ENCODE assay signal across 14 mouse cellular contexts in genomic region chr11:98336245-98337107, GRCm38 (mm10). TPM values are rescaled to one million over a fixed set of nuclear protein-coding genes. Genes with fewer than 3 reads are reported as not detected.
DNase-seq lines count a peak whose midpoint lies in the region; ATAC-seq and TF ChIP-seq lines count a peak whose summit lies in the region.
"Had no signal": no experiment of that assay in that cellular context is flagged by ENCODE, and none has a peak within 500 bp of the region (broad histone marks: within the 10 kb centered on the region; RNA-seq: fewer than 3 reads in every experiment).

No protein-coding gene starts in this region.

- peak; percentile 23 for TF ChIP-seq RAD21 in CH12.LX (IDR thresholded peaks at IDR 0.05; ENCODE audit: low read depth, low read length)

- no peak overlapping the region for H3K27ac ChIP-seq in liver, embryonic 14.5 days
- no peak overlapping the region for H3K27ac ChIP-seq in CH12.LX (ENCODE audit: insufficient read depth, low read depth)
- no peak overlapping the region for H3K27ac ChIP-seq in bone marrow, adult 2 months (ENCODE audit: control insufficient read depth, insufficient read depth, low read depth, low read length, poor library complexity)
- no peak overlapping the region for H3K27ac ChIP-seq in midbrain, embryonic 10.5 days (replicated peaks)
- H3K27ac ChIP-seq: embryonic facial prominence, embryonic 15.5 days; macrophage had no signal

- peak; percentile 67 for TF ChIP-seq CTCF in liver, embryonic 14.5 days (IDR thresholded peaks at IDR 0.05; ENCODE audit: low read depth)
- peak; percentile 60 to 77 for TF ChIP-seq CTCF in CH12.LX (conservative IDR thresholded peaks at IDR 0.05 in 1 of 2, IDR thresholded peaks at IDR 0.05 in 1 of 2; ENCODE audit: low read depth in 2 of 2, low read length in 2 of 2)
- peak; percentile 46 for TF ChIP-seq CTCF in bone marrow, adult 2 months (IDR thresholded peaks at IDR 0.05; ENCODE audit: control insufficient read depth, insufficient read depth, low read length)

- no peak for TF ChIP-seq POLR2A in CH12.LX (IDR thresholded peaks at IDR 0.05; ENCODE audit: low read depth, low read length)
- no peak for TF ChIP-seq POLR2A in bone marrow, adult 2 months (IDR thresholded peaks at IDR 0.05; ENCODE audit: borderline replicate concordance, control insufficient read depth, low read depth, low read length)

- H3K36me3 ChIP-seq in liver, embryonic 14.5 days (replicated peaks; ENCODE audit: control insufficient read depth, insufficient read depth, low read depth) = no peaks in the 10 kb centered on the region
- H3K36me3 ChIP-seq in CH12.LX (replicated peaks in 1 of 2; ENCODE audit: control insufficient read depth in 1 of 2, insufficient read depth in 1 of 2, low read length in 1 of 2) = no peaks in the 10 kb centered on the region
- H3K36me3 ChIP-seq in midbrain, embryonic 10.5 days = no peaks in the 10 kb centered on the region
- H3K36me3 ChIP-seq: embryonic facial prominence, embryonic 15.5 days had no signal

- no peaks in the 10 kb centered on the region for H3K4me1 ChIP-seq in liver, embryonic 14.5 days (replicated peaks; ENCODE audit: control insufficient read depth in 2 of 2, insufficient read depth in 2 of 2, low read length in 1 of 2)
- H3K4me1 ChIP-seq in CH12.LX (ENCODE audit: control insufficient read depth in 1 of 2, insufficient read depth in 2 of 2) = peaks cover 29% of the 10 kb centered on the region in 2 experiments
- no peaks in the 10 kb centered on the region; the same call in 1 of the 2 replicates for H3K4me1 ChIP-seq in bone marrow, adult 2 months (ENCODE audit: control insufficient read depth, insufficient read depth, low read length)
- H3K4me1 ChIP-seq in midbrain, embryonic 10.5 days = peaks cover 32% of the 10 kb centered on the region

- in situ Hi-C loops in CH12.LX (cut with MboI; ENCODE audit: low pct_ligation_motif_present, low pct_unique_long_range_greater_than_20kb, low sequenced_read_pairs) = loop anchor here (25.0 kb wide), 1 partner anchor 301 kb away; the partner anchor contains the start of genes Gm12355, Gsdma2 and Gsdma3

- no peak for TF ChIP-seq EP300 in liver, embryonic 14.5 days (IDR thresholded peaks at IDR 0.05; ENCODE audit: low read depth)
- no peak for TF ChIP-seq EP300 in CH12.LX (IDR thresholded peaks at IDR 0.05; ENCODE audit: low read length)

- dilution Hi-C loops in CH12.LX (cut with MboI; ENCODE audit: extremely low pct_ligation_motif_present, extremely low pct_unique_long_range_greater_than_20kb, low sequenced_read_pairs) = no loop called here

- no peak for ATAC-seq in liver, embryonic 14.5 days (ENCODE audit: insufficient read depth)
- peak; percentile 43 for ATAC-seq in megakaryocyte progenitor cell, adult 5-6 weeks (replicated peaks; ENCODE audit: poor library complexity)
- ATAC-seq in granulocyte monocyte progenitor cell, adult 5-6 weeks (replicated peaks; ENCODE audit: poor library complexity, severe bottlenecking) = no peak

- no peak overlapping the region for H3K4me2 ChIP-seq in liver, embryonic 14.5 days (ENCODE audit: low read depth)
- H3K4me2 ChIP-seq in CH12.LX (ENCODE audit: insufficient read depth, low read depth, poor library complexity, severe bottlenecking) = no peak overlapping the region
- H3K4me2 ChIP-seq: embryonic facial prominence, embryonic 15.5 days had no signal

- no peaks in the 10 kb centered on the region for H3K79me2 ChIP-seq in CH12.LX (replicated peaks; ENCODE audit: control insufficient read depth, extremely low read depth, insufficient read depth, poor library complexity, severe bottlenecking)

- no peaks in the 10 kb centered on the region for H3K9me3 ChIP-seq in liver, embryonic 14.5 days (ENCODE audit: control insufficient read depth, low read length)
- peaks cover 2% of the 10 kb centered on the region for H3K9me3 ChIP-seq in CH12.LX (replicated peaks; ENCODE audit: low read length)
- no peaks in the 10 kb centered on the region for H3K9me3 ChIP-seq in midbrain, embryonic 10.5 days (replicated peaks)
- H3K9me3 ChIP-seq: embryonic facial prominence, embryonic 15.5 days had no signal

- H3K27me3 ChIP-seq in liver, embryonic 14.5 days (ENCODE audit: control insufficient read depth, insufficient read depth, low read length) = peaks cover 90% of the 10 kb centered on the region
- H3K27me3 ChIP-seq in CH12.LX (replicated peaks) = peaks cover 94% of the 10 kb centered on the region
- peaks cover 100% of the 10 kb centered on the region for H3K27me3 ChIP-seq in midbrain, embryonic 10.5 days (ENCODE audit: low read depth, poor library complexity, severe bottlenecking)

- no peak for DNase-seq in liver, embryonic 14.5 days (ENCODE audit: low read depth in 3 of 3, low spot score in 3 of 3)
- no peak for DNase-seq in liver
- DNase-seq in CH12.LX (ENCODE audit: extremely low read depth) = peak; percentile 61
- DNase-seq in midbrain, embryonic 10.5 days (ENCODE audit: low spot score) = no peak
- DNase-seq in left cerebral cortex, adult 11 months (ENCODE audit: low spot score) = no peak
- DNase-seq: gastrocnemius, postnatal 14 days; heart, postnatal 14 days; kidney, adult 9 months; thymus, postnatal 36 days had no signal

- no peak overlapping the region for H3K4me3 ChIP-seq in liver, embryonic 14.5 days (ENCODE audit: insufficient read depth in 1 of 2, low read depth in 2 of 2, low read length in 2 of 2)
- no peak overlapping the region for H3K4me3 ChIP-seq in CH12.LX (replicated peaks in 1 of 3; ENCODE audit: low read depth in 2 of 3, low read length in 2 of 3, poor library complexity in 1 of 3)
- no peak overlapping the region for H3K4me3 ChIP-seq in bone marrow, adult 2 months (replicated peaks; ENCODE audit: control insufficient read depth, low read depth, low read length)
- H3K4me3 ChIP-seq in midbrain, embryonic 10.5 days = no peak overlapping the region
- H3K4me3 ChIP-seq: embryonic facial prominence, embryonic 15.5 days had no signal

- WGBS in liver, embryonic 14.5 days (ENCODE audit: insufficient replicate concordance) = 9% methylated on average over 13 of the region's 13 CpGs
- WGBS in bone marrow, adult 2 months = 18% methylated on average over 13 of the region's 13 CpGs
- WGBS in midbrain, embryonic 10.5 days = 18% methylated on average over 13 of the region's 13 CpGs

- H3K9ac ChIP-seq in liver, embryonic 14.5 days (replicated peaks) = no peak overlapping the region
- no peak overlapping the region for H3K9ac ChIP-seq in CH12.LX (ENCODE audit: insufficient read depth, low read depth)
- H3K9ac ChIP-seq: embryonic facial prominence, embryonic 15.5 days had no signal

RNA-seq across cellular contexts. Expression of gene Neurod2, which starts 7.0 kb away (rescaled TPM):
- polyA plus RNA-seq in liver, embryonic 14.5 days (2012; rRNA removed) = 0.18 TPM in 1 of 2 replicates, not detected in the other
- polyA plus RNA-seq in liver, embryonic 14.5 days (2014; fragmentation: Nextera tagmentation; extraction: Ambion mirVana) = not detected in 2 replicates
- total RNA-seq in CH12.LX (2012; rRNA removed) (not detected in 2 replicates), CH12.LX (2014; rRNA removed) (not detected in 2 replicates)
- polyA plus RNA-seq in CH12.LX (2012; ENCODE audit: insufficient read length, low read depth) = not detected in 2 replicates
- not detected in 2 replicates for polyA plus RNA-seq in bone marrow, adult 2 months (2011; ENCODE audit: insufficient read depth, insufficient read length, low replicate concordance, missing spikeins)
- total RNA-seq in megakaryocyte progenitor cell, adult 5-6 weeks (2015) = not detected in 2 replicates
- not detected in 2 replicates for total RNA-seq in megakaryocyte progenitor cell, adult 5-6 weeks (2017)
- not detected in 2 replicates for total RNA-seq in granulocyte monocyte progenitor cell, adult 5-6 weeks (2014; fragmentation: Nextera tagmentation)
- total RNA-seq in granulocyte monocyte progenitor cell, adult 5-6 weeks (2017) = not detected in 2 replicates
- polyA plus RNA-seq in midbrain, embryonic 10.5 days (2016; fragmentation: Nextera tagmentation; extraction: Ambion mirVana) = 0.05 and 0.09 TPM in 2 replicates
- total RNA-seq: gastrocnemius, postnatal 14 days; heart, postnatal 14 days had no signal
- polyA plus RNA-seq: macrophage had no signal

RNA-seq across cellular contexts. Expression of gene Ppp1r1b, which starts 11.7 kb away (rescaled TPM):
- polyA plus RNA-seq in liver, embryonic 14.5 days (2012; rRNA removed) = 0.04 and 0.21 TPM in 2 replicates
- polyA plus RNA-seq in liver, embryonic 14.5 days (2014; fragmentation: Nextera tagmentation; extraction: Ambion mirVana) = 0.17 and 0.19 TPM in 2 replicates
- total RNA-seq in CH12.LX (2012; rRNA removed) (0.08 TPM in 1 of 2 replicates, not detected in the other), CH12.LX (2014; rRNA removed) (not detected in 2 replicates)
- not detected in 2 replicates for polyA plus RNA-seq in CH12.LX (2012; ENCODE audit: insufficient read length, low read depth)
- not detected in 2 replicates for polyA plus RNA-seq in bone marrow, adult 2 months (2011; ENCODE audit: insufficient read depth, insufficient read length, low replicate concordance, missing spikeins)
- not detected in 2 replicates for total RNA-seq in megakaryocyte progenitor cell, adult 5-6 weeks (2015)
- total RNA-seq in megakaryocyte progenitor cell, adult 5-6 weeks (2017) = not detected in 2 replicates
- not detected in 2 replicates for total RNA-seq in granulocyte monocyte progenitor cell, adult 5-6 weeks (2014; fragmentation: Nextera tagmentation)
- not detected in 2 replicates for total RNA-seq in granulocyte monocyte progenitor cell, adult 5-6 weeks (2017)
- 1.0 and 1.6 TPM in 2 replicates for polyA plus RNA-seq in midbrain, embryonic 10.5 days (2016; fragmentation: Nextera tagmentation; extraction: Ambion mirVana)
- polyA plus RNA-seq: macrophage had no signal

RNA-seq across cellular contexts. Expression of gene Stard3, which starts 21.7 kb away (rescaled TPM):
- 15.7 and 16.8 TPM in 2 replicates for polyA plus RNA-seq in liver, embryonic 14.5 days (2012; rRNA removed)
- polyA plus RNA-seq in liver, embryonic 14.5 days (2014; fragmentation: Nextera tagmentation; extraction: Ambion mirVana) = 11.6 and 11.9 TPM in 2 replicates
- total RNA-seq in CH12.LX (2012; rRNA removed) = 39.6 and 44.4 TPM in 2 replicates
- 28.4 and 33.9 TPM in 2 replicates for total RNA-seq in CH12.LX (2014; rRNA removed)
- polyA plus RNA-seq in CH12.LX (2012; ENCODE audit: insufficient read length, low read depth) = 28.9 and 31.7 TPM in 2 replicates
- polyA plus RNA-seq in bone marrow, adult 2 months (2011; ENCODE audit: insufficient read depth, insufficient read length, low replicate concordance, missing spikeins) = 16.8 and 32.3 TPM in 2 replicates
- total RNA-seq in megakaryocyte progenitor cell, adult 5-6 weeks (2015) = 11.1 and 12.0 TPM in 2 replicates
- total RNA-seq in megakaryocyte progenitor cell, adult 5-6 weeks (2017) = 17.8 and 23.1 TPM in 2 replicates
- total RNA-seq in granulocyte monocyte progenitor cell, adult 5-6 weeks (2014; fragmentation: Nextera tagmentation) = 18.4 and 24.9 TPM in 2 replicates
- 18.2 and 27.8 TPM in 2 replicates for total RNA-seq in granulocyte monocyte progenitor cell, adult 5-6 weeks (2017)
- 54.5 and 55.6 TPM in 2 replicates for polyA plus RNA-seq in midbrain, embryonic 10.5 days (2016; fragmentation: Nextera tagmentation; extraction: Ambion mirVana)

RNA-seq across cellular contexts. Expression of gene Tcap, which starts 47.1 kb away (rescaled TPM):
- polyA plus RNA-seq in liver, embryonic 14.5 days (2012; rRNA removed) = 0.03 TPM in 1 of 2 replicates, not detected in the other
- not detected in 2 replicates for polyA plus RNA-seq in liver, embryonic 14.5 days (2014; fragmentation: Nextera tagmentation; extraction: Ambion mirVana)
- total RNA-seq in CH12.LX (2012; rRNA removed) (0.50 TPM in 1 of 2 replicates, not detected in the other), CH12.LX (2014; rRNA removed) (not detected in 2 replicates)
- polyA plus RNA-seq in CH12.LX (2012; ENCODE audit: insufficient read length, low read depth) = not detected in 2 replicates
- polyA plus RNA-seq in bone marrow, adult 2 months (2011; ENCODE audit: insufficient read depth, insufficient read length, low replicate concordance, missing spikeins) = 6.5 and 15.6 TPM in 2 replicates
- not detected in 2 replicates for total RNA-seq in megakaryocyte progenitor cell, adult 5-6 weeks (2015)
- total RNA-seq in megakaryocyte progenitor cell, adult 5-6 weeks (2017) = not detected in 2 replicates
- total RNA-seq in granulocyte monocyte progenitor cell, adult 5-6 weeks (2014; fragmentation: Nextera tagmentation) = not detected in 2 replicates
- total RNA-seq in granulocyte monocyte progenitor cell, adult 5-6 weeks (2017) = not detected in 2 replicates
- 0.19 TPM in 1 of 2 replicates, not detected in the other for polyA plus RNA-seq in midbrain, embryonic 10.5 days (2016; fragmentation: Nextera tagmentation; extraction: Ambion mirVana)

RNA-seq across cellular contexts. Expression of gene Pnmt, which starts 49.8 kb away (rescaled TPM):
- not detected in 2 replicates for polyA plus RNA-seq in liver, embryonic 14.5 days (2012; rRNA removed)
- polyA plus RNA-seq in liver, embryonic 14.5 days (2014; fragmentation: Nextera tagmentation; extraction: Ambion mirVana) = not detected in 2 replicates
- not detected in 2 replicates for total RNA-seq in CH12.LX (2012; rRNA removed)
- total RNA-seq in CH12.LX (2014; rRNA removed) = not detected in 2 replicates
- not detected in 2 replicates for polyA plus RNA-seq in CH12.LX (2012; ENCODE audit: insufficient read length, low read depth)
- polyA plus RNA-seq in bone marrow, adult 2 months (2011; ENCODE audit: insufficient read depth, insufficient read length, low replicate concordance, missing spikeins) = not detected in 2 replicates
- total RNA-seq in megakaryocyte progenitor cell, adult 5-6 weeks (2015) = not detected in 2 replicates
- not detected in 2 replicates for total RNA-seq in megakaryocyte progenitor cell, adult 5-6 weeks (2017)
- not detected in 2 replicates for total RNA-seq in granulocyte monocyte progenitor cell, adult 5-6 weeks (2014; fragmentation: Nextera tagmentation)
- total RNA-seq in granulocyte monocyte progenitor cell, adult 5-6 weeks (2017) = not detected in 2 replicates
- polyA plus RNA-seq in midbrain, embryonic 10.5 days (2016; fragmentation: Nextera tagmentation; extraction: Ambion mirVana) = not detected in 2 replicates
- polyA plus RNA-seq: macrophage had no signal
